Mouse (Mus musculus): Measurements from ENCODE around the gene Mog.

GRCm38 (mm10) chr17:37029162-37029561 is 6.0 kb upstream of the Mog start:
- TF ChIP-seq CTCF (IDR thresholded peaks at IDR 0.05; ENCODE audit: control insufficient read depth, insufficient read depth, insufficient read length), result no peak
- no peak for TF ChIP-seq CEBPB (IDR thresholded peaks at IDR 0.05; ENCODE audit: low read depth)
- TF ChIP-seq USF1 (IDR thresholded peaks at IDR 0.05; ENCODE audit: low read depth), result no peak
- no peak for TF ChIP-seq MAX (IDR thresholded peaks at IDR 0.05)
- no peak for TF ChIP-seq MYOG (IDR thresholded peaks at IDR 0.05; ENCODE audit: control insufficient read depth, extremely low read depth, insufficient read length)
- TF ChIP-seq MYOD1 (IDR thresholded peaks at IDR 0.05; ENCODE audit: control insufficient read depth, insufficient read length, low read depth), result no peak
